Mouse (Mus musculus) E14TG2a.4 (cell line): ENCODE data around the gene Aldh4a1.

Experiments used
- H3K27me3 ChIP-seq: 2 replicates; pipeline ENCODE4 v1.6.1; 2014; ENCODE audit warnings: low read length, control low read depth; ENCODE audit not compliant: insufficient read depth
- H3K36me3 ChIP-seq: 2 replicates; pipeline ENCODE4 v1.6.1; 2014; ENCODE audit warnings: low read length, control low read depth; ENCODE audit not compliant: insufficient read depth
- H3K4me1 ChIP-seq: replicated peaks from 2 replicates; pipeline ENCODE4 v1.6.1; 2014; ENCODE audit warnings: low read depth, low read length, control low read depth
- H3K4me3 ChIP-seq: replicated peaks from 2 replicates; pipeline ENCODE4 v1.5.1; 2014; ENCODE audit warnings: mild to moderate bottlenecking, low read length
- H3K9me3 ChIP-seq: 2 replicates; pipeline ENCODE4 v1.6.1; 2014; ENCODE audit warnings: low read length, control low read depth
- CTCF ChIP-seq: conservative IDR thresholded peaks from 2 replicates; pipeline ENCODE4 v1.5.1; 2014; ENCODE audit warnings: low read length
- NANOG ChIP-seq: IDR thresholded peaks from 2 replicates; pipeline ENCODE4 v1.6.1; 2014; ENCODE audit warnings: borderline replicate concordance, low read length, mixed read lengths
- POU5F1 ChIP-seq: IDR thresholded peaks from 2 replicates; pipeline ENCODE4 v1.6.1; 2014; ENCODE audit warnings: low read length, borderline replicate concordance

The Aldh4a1 gene

GRCm38 (mm10) chr4:139624116-139624489 lies 1.4 kb downstream of the Aldh4a1 start:
- H3K27me3 ChIP-seq, result no peaks in the 10 kb centered on the region
- no peak for TF ChIP-seq CTCF
- no peak for TF ChIP-seq POU5F1
- no peak for TF ChIP-seq NANOG
- peak overlapping the region; percentile 95 for H3K4me3 ChIP-seq
- no peaks in the 10 kb centered on the region for H3K9me3 ChIP-seq
- H3K4me1 ChIP-seq, result peaks cover 77% of the 10 kb centered on the region
- peaks cover 22% of the 10 kb centered on the region for H3K36me3 ChIP-seq

GRCm38 (mm10) chr4:139624706-139625105 lies 2.0 kb downstream of the Aldh4a1 start:
- Histone ChIP-seq H3K9me3 (no peaks in the 10 kb centered on the region), H3K4me1 (peaks cover 77% of the 10 kb centered on the region), H3K36me3 (peaks cover 22% of the 10 kb centered on the region), H3K27me3 (no peaks in the 10 kb centered on the region), H3K4me3 (peak overlapping the region; percentile 95)
- TF ChIP-seq CTCF (no peak), NANOG (no peak), POU5F1 (no peak)

GRCm38 (mm10) chr4:139627361-139627760 lies 4.7 kb downstream of the Aldh4a1 start:
- TF ChIP-seq POU5F1 (peak; percentile 41; the same call in 1 of the 2 replicates), NANOG (no peak)
- no peaks in the 10 kb centered on the region for H3K9me3 ChIP-seq
- H3K4me3 ChIP-seq, result 0 out of 2 replicates have a peak overlapping the region, but pooled peaks have one; percentile 23
- H3K27me3 ChIP-seq, result no peaks in the 10 kb centered on the region
- H3K36me3 ChIP-seq, result peaks cover 22% of the 10 kb centered on the region
- H3K4me1 ChIP-seq, result peaks cover 79% of the 10 kb centered on the region

GRCm38 (mm10) chr4:139630171-139630570 lies 7.5 kb downstream of the Aldh4a1 start:
- Histone ChIP-seq H3K27me3 (no peaks in the 10 kb centered on the region), H3K9me3 (no peaks in the 10 kb centered on the region), H3K36me3 (peaks cover 42% of the 10 kb centered on the region), H3K4me1 (peaks cover 63% of the 10 kb centered on the region), H3K4me3 (0 out of 2 replicates have a peak overlapping the region, but pooled peaks have one; percentile 26)
- no peak for TF ChIP-seq POU5F1
- peak; percentile 13; the same call in 1 of the 2 replicates for TF ChIP-seq CTCF
- no peak for TF ChIP-seq NANOG

- TF ChIP-seq NANOG (no peak), CTCF (no peak), POU5F1 (no peak)
- H3K27me3 ChIP-seq, result no peaks in the 10 kb centered on the region
- no peak overlapping the region for H3K4me3 ChIP-seq
- H3K4me1 ChIP-seq, result peaks cover 57% of the 10 kb centered on the region
- H3K36me3 ChIP-seq, result peaks cover 42% of the 10 kb centered on the region
- H3K9me3 ChIP-seq, result no peaks in the 10 kb centered on the region
Measured at GRCm38 (mm10) chr4:139631141-139631540, 8.5 kb downstream of the Aldh4a1 start.

- TF ChIP-seq NANOG (no peak), CTCF (no peak), POU5F1 (no peak)
- no peaks in the 10 kb centered on the region for H3K27me3 ChIP-seq
- H3K9me3 ChIP-seq, result no peaks in the 10 kb centered on the region
- H3K36me3 ChIP-seq, result peaks cover 46% of the 10 kb centered on the region
- peaks cover 55% of the 10 kb centered on the region for H3K4me1 ChIP-seq
- no peak overlapping the region for H3K4me3 ChIP-seq
Measured at GRCm38 (mm10) chr4:139631569-139632253, 9.0 kb downstream of the Aldh4a1 start.

- TF ChIP-seq POU5F1 (no peak), NANOG (no peak), CTCF (no peak)
- H3K9me3 ChIP-seq, result no peaks in the 10 kb centered on the region
- peaks cover 54% of the 10 kb centered on the region for H3K4me1 ChIP-seq
- no peaks in the 10 kb centered on the region for H3K27me3 ChIP-seq
- H3K36me3 ChIP-seq, result peaks cover 51% of the 10 kb centered on the region
- H3K4me3 ChIP-seq, result no peak overlapping the region
Measured at GRCm38 (mm10) chr4:139632254-139632580, 9.6 kb downstream of the Aldh4a1 start.

- Histone ChIP-seq H3K4me1 (peaks cover 55% of the 10 kb centered on the region), H3K9me3 (no peaks in the 10 kb centered on the region), H3K36me3 (peaks cover 57% of the 10 kb centered on the region), H3K4me3 (no peak overlapping the region), H3K27me3 (peaks cover 7% of the 10 kb centered on the region; the same call in 1 of the 2 replicates)
- no peak for TF ChIP-seq POU5F1
- TF ChIP-seq NANOG, result no peak
- peak; percentile 97 for TF ChIP-seq CTCF
Measured at GRCm38 (mm10) chr4:139636373-139636772, 13.7 kb downstream of the Aldh4a1 start.

- H3K27me3 ChIP-seq, result peaks cover 16% of the 10 kb centered on the region
- no peaks in the 10 kb centered on the region for H3K9me3 ChIP-seq
- no peak overlapping the region for H3K4me3 ChIP-seq
- peaks cover 58% of the 10 kb centered on the region for H3K4me1 ChIP-seq
- TF ChIP-seq CTCF (no peak), POU5F1 (no peak), NANOG (no peak)
- peaks cover 64% of the 10 kb centered on the region for H3K36me3 ChIP-seq
Measured at GRCm38 (mm10) chr4:139637847-139638246, 15.2 kb downstream of the Aldh4a1 start.
